Mouse (Mus musculus) left cerebral cortex, adult 8-10 months (tissue): ENCODE data around the gene Sparcl1. TPM values are rescaled to one million over a fixed set of nuclear protein-coding genes. Genes with fewer than 3 reads are reported as not detected.
A peak's percentile ranks its signal among the peaks of the same experiment; 100 is the strongest.

Experiments
- DNase-seq, 2 experiments: peaks; one replicate each; pipeline ENCODE4 v3.0.0; 2022; ENCODE audit warnings: low spot score in 2 of 2
- total RNA-seq, 4 experiments: library from RNA; stranded (reverse); gene quantifications; 2 replicates each; pipeline ENCODE4 v1.2.4; 2022

The Sparcl1 gene
- total RNA-seq, 4 experiments from 2014 or later: 1,561 to 1,708 (median 1,583) TPM

DNA sequence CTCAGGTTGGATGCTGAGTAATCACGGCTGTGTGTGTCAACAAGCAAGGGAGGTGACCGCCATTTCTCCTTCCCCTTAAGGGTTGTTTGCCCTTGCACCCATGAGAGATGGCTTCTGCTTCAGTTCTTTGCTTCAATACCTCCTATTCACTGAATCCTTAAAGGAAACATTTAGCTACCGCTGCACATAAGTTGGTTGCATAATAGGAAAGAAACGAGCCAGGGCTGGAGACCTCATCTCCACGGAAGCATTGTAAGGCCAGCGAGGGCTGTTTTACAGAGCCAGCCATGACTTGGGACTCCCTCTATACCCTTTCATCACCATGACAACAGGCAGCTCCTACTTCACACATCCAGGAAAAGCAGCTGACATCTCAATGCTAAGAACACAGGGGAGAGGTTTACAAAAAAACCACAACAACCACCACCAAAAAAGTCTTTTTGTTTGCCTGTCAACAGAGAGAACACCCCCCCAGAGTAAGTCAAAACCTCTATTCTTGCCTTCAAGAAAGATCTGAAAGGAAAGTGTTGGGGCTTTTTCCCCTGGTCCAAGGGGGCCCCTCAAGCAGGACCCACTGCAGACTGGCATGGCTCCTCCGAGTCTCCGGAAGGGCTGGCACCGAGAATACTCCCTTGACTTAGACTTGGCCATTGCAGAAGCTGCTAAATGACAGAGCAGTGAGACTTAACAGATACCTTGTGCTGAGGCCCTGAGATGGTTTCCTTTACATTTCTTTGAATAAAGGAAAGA is 3.2 kb downstream of the Sparcl1 start:
- peak; percentile 46 to 87 for DNase-seq

DNA sequence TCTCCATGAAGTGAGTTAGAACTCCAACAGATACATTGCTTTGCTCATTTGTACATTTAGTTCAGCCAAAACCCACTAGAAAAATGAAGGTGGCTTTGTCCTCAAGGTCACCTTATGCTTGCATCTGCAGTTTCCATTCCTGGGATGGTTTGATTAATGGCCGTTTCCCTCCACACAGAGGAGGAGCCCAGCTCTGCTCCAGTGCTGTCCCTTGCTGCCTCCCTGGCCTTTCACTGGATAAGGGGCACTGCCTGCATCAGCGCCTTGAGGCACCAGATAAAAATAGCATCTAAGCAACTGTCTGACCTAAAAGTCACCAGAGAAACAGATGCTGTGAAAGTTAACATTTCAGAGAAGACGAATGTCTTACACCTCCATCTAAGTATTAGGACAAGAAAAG is 4.0 kb downstream of the Sparcl1 start:
- peak in 1 of 2 experiments; percentile 25 for DNase-seq

DNA sequence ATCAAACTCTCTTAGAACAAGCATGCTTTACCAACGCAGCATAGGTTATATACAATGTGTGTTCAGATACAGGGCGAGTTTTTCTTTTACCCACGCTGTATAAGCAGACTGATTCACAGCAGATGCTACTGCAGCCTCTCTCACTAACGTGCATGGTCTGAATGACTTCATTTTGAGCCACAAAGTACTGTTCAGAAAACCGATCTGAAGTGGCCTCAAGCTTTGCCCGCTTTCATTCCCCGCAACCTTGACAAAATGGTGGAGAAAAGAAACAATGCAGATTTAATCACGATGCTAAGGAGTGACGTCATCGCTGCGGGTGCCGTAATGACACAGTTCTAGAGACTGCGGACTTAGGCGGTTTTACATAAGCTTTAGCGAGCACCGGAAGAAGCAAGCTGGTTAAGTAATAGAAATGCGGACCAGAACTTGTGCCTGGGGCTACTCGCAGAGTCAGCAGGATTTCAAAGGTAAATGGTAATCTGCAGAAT is 4.6 kb downstream of the Sparcl1 start:
- DNase-seq: peak; percentile 50 to 69

DNA sequence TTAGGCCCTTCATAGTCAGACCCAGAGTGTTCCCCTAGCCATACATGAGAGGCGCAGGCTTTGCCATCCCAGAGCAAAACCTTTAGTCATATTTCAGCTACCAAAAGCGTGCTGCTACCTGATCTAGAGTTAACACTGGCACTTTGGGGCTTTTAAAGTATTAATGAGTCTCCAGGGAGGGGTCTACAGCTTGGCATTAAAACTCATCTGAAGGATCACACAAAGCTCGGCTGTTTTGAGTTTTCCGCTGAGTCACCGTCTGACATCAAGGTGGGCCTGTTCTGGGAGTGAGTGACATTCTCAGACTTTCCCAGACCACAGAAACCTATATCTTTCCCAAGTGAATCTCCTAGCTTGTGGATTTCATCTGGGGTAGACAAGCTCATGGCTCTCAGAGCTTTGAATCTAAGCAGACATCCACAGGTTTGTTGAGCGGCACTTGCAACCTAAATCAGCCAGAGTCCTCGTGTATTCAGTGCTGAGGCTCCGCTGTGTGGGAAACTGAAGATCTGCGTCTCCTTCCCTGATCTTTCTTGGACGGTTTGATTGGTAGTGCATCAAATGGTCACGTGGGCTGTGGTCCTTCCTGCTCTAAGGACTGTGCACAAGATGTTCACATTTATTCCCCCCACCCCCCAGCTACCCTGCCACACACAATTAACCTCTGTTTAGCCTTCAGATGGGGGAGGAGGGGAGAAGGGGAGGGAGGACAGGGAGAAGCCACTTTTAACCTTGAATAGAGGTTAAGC is 5.2 kb downstream of the Sparcl1 start:
- peak in 1 of 2 experiments; percentile 39 for DNase-seq

DNA sequence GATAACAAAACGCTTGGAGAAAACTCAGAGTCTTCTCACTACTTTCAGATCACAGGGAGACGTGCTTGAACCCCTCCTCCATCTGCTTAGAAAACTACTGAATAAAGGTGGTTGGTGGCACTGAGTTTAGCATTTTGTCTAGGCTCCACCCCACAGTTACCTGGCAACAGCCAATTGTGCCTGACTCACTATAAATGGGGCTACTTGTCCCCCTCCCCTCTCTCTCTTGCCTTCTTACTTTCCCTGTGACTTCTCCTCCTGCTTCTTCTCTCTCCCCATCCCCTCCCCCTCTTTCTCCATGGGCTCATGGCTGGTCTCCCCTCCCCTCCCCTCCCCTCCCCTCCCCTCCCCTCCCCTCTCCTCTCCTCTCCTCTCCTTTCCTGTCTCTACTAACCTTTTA is 9.4 kb downstream of the Sparcl1 start:
- no peak for DNase-seq

DNA sequence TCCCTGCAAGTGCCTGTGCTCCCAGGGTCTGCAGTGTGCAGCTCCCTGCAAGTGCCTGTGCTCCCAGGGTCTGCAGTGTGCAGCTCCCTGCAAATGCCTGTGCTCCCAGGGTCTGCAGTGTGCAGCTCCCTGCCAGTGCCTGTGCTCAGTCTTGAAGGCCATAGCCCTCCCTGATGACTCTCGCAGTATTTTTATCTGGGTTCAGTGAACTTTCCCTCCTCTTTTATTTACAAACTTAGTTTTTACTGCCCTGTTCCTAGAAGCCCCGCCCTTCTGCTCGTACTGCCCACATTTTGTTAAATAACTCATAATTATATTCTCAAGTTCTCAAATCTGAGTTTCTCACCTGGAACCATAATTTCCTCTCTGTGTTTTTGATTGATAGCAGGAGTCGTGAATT is 10.4 kb downstream of the Sparcl1 start:
- no peak for DNase-seq

DNA sequence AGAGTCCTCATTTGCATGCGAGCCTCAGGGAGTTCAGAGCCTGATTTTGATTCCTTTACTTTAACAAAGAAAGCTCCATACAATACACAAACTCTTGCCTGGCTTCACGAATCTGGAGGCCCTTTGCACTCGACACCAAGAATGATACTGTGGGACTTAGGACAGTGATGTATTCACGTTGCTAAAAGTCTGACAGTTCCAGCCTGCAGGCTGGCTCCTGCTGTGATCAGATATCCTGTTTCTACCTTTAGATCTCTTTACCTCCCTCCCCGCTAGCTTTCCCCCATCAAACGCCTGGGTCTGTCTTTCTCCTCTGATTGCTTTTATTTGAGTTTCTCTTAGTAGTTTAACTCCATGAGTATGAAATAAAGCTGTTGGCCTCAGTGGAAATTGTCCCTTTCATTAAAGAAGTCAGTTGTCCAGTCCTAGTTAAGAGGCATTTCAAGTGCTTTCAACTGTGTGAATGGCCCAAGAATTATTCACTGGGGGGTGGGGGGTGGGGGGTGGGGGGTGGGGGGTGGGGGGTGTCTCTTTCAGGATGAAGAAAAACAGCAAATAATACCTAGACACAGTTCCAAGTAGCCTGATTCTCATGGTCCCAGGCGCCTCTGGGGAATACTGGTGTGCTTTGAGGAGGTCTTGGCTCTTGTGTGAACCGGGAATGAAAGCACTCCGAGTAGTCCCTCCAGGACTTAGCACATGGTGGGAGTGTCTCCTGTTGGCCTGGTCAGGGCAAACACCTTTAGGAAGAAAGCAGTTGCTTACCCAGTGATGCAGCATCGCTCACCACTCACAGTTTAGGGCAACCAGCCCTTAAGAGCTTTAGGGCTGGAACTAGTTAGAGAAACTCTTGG is 11.6 kb downstream of the Sparcl1 start:
- DNase-seq: peak in 1 of 2 experiments; percentile 43

DNA sequence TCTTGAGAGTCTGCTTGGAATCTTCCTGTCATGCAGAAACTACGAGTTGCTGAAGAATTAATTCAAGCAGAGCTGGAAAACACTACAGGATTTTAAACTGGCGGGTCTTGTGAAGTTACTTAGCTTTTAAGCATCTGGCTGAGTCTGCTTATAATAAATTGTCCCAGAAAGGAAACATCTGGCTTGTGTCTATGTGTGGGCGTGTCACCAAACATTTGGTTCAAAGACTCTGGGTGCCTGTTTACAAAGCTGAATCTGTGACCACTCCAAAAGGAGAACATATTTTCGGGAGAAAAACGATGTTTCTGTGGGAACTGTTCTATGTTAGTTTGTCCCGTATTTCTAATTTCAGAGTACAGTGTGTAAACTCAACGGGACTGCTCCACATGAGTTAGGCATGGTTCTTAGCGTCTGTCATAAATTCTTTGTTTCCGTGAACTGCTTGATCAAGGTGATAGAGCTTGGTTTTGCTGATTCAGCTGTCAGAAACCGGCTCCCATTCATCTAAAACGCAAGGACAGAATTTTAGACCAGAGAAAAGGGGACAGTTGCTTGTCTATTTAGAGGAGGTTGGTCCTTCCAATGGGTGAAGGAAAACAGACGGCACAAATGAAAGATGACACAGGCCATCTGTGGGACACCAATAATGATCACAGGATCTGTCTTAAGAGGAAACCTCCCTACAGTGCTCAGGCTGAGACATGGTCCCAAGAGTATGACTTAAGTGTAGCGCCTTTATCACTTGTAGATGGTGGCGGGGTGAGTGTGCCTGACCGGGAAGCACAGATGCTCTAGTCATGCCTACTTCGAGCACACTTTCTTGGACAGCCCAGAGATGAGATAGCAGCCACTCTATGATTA is 17.2 kb downstream of the Sparcl1 start:
- no peak for DNase-seq

DNA sequence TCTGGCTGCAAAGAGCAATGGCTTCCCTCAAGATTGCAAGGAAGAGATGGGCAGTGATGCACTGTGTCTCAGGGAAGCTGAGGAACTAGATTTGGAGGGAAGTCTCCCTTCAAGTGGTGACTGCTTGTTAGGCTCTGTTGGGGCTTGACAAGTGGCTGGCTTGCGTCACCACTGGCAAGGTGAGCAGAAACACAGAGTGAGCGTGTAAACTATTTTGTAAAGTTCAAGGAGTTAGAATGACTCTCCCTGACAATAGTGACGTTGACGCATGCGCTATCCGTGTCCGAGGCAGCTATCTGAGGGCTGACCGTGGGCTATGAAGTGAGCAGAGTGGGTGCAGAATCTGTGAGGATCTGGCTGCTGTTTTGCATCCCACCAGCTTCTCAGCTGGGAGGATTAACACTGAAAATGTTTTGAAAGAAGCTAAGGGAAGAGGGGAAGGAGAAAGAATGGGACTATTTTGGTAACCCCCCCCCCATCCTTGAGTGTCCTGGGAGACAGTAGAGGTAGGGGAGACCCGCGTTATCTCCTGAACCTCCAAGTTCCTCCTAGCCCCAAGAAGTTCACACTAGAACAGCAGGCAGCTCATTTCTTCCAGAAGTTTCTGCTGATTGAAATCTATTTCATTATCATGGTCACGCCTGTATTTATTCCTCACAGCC is 18.0 kb downstream of the Sparcl1 start:
- DNase-seq: no peak

DNA sequence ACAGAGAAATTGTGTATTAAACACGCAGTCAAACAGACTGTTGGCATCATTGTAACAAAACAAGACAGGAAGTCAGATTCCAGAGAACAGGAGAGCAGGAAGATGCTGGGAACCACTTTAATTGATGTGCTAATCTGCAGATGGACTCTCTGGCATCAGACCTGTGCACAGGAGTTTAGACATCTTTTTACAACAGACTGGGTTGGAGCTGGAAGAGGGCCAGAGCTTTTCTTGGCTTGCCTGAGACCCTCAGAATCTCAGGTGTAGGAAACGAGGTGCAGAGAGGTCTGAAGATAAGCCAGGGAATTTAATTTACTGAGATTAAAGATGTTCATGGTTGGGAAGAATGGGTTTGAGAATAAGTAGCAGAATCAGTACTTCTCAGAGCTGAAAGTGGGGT is 23.8 kb downstream of the Sparcl1 start:
- DNase-seq: no peak

DNA sequence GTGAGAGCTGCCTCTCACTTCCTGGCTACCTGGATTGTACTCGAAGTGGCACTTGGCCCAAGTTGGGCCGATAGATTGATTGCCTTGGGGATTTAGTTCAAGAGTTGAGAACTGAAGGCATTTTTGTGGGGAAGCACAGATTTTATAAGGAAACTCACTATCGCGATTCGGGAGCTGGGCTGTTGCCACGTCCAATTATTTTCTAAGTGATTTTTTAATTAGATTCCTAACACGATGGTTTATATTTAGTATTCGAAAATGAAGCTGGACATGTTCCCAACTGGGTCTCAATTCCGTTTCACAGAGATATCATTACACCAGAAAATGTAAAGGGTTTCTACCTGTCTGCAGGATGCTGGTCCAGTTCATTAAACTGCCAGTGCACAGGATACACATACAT is 28.2 kb downstream of the Sparcl1 start:
- DNase-seq: no peak

DNA sequence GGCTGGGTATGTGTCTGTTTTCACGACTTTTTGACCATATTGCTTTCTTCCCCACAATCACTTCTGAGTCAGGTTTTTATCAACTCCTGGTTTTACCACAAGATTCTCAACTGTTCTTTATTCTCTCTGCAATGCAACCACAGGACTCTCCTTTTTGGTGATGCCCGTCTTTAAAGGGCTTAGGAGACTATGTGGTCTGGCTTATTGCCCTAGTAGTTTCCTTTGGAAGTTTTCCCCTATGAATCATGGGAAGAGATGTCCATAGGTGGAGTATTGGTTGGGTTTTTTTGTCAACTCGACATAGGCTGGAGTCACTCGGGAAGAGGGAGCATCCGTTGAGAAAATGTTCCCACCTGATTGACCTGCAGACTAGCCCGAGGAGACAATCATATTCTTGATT is 32.8 kb downstream of the Sparcl1 start:
- DNase-seq: no peak

DNA sequence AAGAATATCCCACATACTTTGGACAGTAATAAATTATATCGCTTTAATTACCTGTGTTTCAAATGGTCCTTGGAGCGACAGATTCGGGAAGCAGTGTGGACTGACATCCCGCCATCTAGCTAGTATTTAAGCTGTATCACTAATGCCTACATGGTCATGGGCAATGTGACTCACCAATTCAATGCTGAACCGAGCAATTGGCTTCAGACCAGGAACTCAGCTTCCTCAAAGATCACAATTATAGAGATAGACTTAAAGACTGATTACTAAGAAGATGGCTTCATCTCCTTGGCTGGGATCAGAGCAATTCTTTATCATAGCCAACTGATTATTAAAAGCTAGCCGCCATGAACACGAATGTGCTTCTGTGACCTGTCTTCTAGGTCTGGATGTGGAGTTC is 36.0 kb downstream of the Sparcl1 start, which contains the start of gene Gm17660:
Gm17660 (minus strand) TSS at position 101 of the 400 bp plus-strand sequence.
- no peak for DNase-seq

DNA sequence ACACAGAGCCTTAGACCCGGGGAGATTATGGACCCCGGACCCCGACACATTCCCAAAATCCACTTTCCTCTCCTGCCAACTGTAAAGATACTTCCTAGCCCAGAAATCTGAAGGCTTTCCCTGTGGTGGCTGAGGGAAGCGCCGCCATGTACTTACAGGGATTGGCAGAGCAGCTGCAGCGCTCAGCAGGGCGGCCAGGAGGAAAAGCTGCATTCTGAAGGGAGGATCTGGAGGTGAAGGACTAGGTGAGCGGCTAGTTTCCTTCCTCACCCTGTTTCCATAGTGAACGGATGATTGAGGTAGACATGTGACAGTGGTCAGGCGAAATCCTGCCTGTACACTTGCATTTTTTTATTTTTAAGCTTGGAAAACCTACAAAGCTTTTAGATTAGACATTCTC is 37.2 kb downstream of the Sparcl1 start:
- no peak for DNase-seq

DNA sequence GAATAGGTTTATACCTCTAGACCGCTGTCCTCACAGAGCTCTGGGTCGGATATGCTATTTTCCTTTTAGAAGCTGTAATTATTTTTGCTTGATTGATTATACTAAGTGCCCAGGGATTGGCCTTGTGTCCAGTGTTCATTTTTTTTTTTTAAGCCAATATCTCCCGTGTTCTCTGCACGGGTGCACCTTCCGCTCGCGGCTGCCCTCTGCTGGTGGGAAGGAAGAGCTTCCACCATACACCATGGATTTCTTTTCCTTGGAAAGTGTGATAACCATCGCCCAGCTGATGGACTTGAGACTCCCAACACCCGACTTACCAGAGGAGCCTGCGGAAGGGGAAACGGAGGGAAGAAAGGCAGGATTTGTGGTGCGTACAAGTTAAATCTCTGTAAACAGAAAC is 39.1 kb downstream of the Sparcl1 start:
- DNase-seq: peak in 1 of 2 experiments; percentile 51

DNA sequence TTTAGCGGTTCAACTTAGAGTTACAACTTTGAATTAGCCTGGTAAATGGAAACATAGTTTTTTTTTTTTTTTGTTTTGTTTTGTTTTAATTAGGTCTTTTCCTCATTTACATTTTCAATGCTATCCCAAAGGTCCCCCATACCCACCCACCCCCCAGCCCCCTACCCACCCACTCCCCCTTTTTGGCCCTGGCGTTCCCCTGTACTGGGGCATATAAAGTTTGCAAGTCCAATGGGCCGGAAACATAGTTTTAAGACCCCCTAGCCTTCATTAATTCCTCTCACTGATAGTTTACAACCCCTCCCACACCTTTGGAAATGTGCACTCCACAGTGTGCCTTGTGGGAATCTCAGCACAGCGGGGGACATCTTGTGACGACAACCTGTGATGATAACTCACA is 39.9 kb downstream of the Sparcl1 start:
- no peak for DNase-seq

DNA sequence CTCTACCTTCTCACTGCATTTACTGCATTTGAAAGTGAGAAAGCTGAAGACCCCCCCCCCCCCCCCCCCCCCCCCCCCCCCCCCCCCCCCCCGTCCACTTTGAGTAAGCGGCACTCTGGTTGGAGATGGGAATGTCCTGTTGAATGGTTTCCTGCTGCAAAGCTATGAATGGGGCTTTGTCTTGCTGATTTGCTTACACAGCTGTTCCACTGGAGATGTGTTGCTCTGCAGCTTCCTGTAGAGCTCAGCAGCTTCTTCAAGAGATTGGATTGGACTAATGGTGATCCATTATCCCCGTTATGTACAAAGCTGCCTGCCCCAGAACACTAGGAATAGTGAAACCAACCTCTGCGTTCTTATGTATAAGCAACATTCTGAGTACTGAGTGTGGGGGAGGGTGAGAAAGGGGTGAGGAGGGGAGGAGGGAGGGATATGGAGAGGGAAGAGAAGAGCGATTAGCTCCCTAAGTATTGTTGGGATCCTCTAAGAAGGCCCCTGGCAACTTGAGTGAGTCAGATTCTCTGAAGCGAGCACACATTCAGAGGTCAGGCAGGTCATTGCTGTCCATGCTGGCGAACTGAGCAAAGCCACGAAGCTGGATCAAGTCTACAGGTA is 41.2 kb downstream of the Sparcl1 start:
- DNase-seq: no peak

DNA sequence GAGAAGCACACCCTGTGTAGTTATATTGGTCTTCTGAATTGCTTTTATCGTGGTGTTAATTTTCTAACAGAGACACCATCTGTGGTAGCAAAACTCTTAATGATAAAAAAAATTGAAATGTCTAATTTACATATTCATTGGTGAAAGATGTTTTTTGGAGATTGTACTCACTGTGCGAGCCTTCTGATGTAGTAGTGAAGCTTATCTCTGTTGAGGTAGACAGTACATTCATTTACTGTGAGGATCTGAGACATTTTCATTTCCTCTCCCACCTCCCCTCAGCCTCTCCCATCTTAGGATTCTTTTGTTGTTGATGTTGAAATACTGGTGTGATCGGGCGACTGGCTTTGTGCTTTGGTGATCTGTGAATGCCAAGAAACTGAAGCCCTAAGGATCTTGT is 42.5 kb downstream of the Sparcl1 start:
- DNase-seq: no peak

DNA sequence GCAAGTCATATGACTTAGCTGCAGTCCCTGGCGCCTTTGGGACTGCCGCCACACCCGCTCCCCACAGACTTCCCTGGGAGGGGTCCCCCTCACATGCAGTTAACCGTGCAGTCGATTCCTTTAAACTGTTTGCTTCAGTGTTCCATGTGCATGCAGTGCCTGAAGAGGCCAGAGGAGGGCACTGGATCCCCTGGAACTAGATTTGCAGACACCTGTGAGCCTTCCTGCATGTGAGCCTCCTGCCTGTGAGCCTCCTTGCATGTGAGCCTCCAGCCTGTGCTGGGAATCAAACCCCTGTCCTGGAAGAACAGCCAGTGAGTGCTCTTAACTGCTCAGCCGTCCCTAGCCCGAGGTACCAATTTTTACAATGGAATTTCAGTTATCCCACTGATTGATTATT is 44.8 kb downstream of the Sparcl1 start:
- no peak for DNase-seq
